Mouse (Mus musculus) embryo, embryonic 9.5 days (tissue): ENCODE data around the gene Dazl.
"Not testable (repeated sequence)": the region's sequence is repeated elsewhere in the genome, so short reads cannot be mapped to it uniquely, and the experiment has no call there.

Experiments used
- DNase-seq: peaks from one replicate; pipeline ENCODE4 v3.0.0-alpha.2; 2017; ENCODE audit errors: extremely low spot score

The Dazl gene

DNA sequence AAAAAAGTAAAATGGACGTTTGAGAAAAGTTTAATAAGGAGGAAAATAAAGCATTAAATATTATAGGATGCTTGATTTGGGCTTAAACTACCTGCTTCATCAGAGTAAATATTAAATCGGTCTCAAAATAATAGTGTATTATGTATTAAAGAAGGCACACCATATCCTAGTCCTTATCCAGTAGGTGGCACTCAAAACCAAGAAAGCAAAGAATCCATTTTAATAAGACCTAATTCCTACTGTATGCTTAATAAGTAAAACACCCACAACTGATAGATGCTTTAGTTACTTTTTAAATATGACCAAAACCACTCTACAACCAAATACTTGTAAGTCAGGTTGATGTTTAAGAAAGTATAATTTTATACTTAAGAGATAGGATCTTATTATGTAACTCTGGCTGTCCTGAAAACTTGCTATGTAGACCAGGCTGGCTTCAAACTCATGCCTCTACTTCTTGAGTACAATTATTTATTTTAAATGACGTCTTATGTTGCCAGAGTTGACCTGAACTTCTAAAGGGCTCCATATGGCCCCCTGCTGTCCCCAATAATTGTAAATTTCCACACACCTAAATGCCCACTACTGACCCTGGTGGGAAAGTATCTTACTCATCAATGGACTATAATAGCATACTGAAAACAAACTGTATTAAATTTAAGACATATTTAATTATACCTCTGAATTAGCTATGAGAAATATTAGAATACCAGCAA, 1.8 kb downstream of the Dazl start:
- DNase-seq: peak; percentile 31

DNA sequence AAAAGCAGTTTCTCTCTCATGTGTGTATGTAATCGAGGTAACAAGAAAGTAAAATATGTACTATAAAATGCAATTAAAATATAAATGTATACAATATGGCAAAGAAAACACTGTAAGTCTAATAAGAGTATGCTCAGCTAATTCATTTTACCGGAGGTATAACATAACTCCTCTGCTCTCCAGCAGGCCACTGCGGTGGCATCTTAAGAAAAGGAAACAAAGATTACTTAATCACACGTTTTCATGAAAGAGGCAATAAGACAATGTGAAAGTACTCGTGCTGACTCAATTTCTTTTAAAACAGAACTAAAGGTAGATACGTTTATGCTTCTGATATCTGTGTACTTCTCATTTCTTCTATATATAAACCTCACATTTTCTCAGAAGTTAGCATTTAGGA, 8.6 kb downstream of the Dazl start:
- DNase-seq: no peak

DNA sequence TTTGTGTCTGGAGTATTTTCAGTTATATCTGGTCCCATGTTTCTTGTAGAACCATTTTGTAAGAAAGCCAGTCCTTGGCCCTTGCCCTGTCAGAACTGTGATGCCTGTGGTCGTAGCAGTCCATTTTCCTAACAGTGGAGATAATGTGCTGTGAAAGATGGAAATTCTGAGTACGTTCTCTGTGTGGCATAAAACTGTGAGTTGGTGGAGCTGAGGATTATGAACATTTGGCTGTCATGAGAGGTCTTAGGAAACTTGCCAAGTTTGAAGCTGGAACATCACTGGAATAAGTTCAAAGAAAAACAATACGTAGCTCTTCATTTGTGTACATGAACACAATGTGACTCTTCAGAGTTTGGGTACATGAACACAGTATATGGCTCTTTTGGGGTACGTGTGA, 31.8 kb downstream of the Dazl start:
- not testable (repeated sequence) for DNase-seq

DNA sequence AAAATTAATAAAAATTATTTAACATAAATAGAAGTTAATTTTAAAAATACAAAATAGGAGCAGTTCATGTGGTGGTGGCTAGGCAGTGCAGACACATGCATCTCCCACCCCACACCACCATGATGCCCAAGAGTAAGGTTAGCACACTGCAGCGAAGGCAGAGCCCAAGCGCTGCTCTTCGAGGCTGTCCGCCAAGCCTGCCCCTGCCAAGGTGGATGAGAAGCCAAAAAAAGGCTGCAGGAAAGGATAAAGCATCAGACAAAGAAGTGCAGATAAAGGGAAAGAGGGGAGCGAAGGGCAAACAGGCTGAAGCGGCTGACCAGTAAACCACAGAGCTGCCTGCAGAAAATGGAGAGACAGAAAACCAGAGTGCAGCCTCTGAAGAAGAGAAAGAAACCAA, 32.6 kb downstream of the Dazl start:
- DNase-seq: no peak

DNA sequence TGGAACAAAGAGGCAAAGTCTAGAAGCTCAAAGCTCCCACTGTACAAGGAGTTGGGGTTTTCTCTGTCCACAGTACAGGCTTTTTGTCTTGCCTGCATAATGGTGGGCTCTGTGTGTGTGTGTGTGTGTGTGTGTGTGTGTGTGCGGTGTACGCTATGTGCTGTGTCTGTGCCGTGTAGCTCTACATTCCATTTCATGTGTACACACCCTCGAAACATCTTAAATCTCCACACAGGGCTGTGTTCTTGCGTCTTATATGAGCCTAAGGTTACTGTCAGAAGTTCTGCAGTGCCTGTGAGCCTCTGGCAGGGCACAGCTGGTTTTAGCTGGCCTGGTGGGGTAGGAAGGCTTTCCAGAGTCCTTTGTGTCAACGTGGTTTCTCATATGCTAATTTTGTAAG, 46.8 kb downstream of the Dazl start:
- no peak for DNase-seq

DNA sequence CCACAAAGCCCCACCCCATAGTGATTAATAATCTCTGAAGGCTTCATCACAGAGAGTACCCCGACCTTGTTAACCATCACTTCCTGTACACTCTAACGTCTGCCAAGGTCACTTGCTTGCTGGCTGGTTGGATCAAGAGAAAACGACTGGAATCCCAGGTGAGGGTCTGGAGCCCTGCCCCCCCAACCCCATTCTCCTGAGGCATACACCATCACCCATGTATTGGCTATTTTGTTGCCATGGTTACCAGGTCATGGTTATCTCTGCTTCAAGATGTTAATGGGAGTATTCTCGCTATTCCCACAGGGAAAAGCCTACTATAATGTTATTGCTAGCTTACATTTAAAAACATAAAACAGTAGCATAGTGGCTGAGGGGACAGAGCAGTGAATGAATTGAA, 48.8 kb downstream of the Dazl start:
- no peak for DNase-seq

DNA sequence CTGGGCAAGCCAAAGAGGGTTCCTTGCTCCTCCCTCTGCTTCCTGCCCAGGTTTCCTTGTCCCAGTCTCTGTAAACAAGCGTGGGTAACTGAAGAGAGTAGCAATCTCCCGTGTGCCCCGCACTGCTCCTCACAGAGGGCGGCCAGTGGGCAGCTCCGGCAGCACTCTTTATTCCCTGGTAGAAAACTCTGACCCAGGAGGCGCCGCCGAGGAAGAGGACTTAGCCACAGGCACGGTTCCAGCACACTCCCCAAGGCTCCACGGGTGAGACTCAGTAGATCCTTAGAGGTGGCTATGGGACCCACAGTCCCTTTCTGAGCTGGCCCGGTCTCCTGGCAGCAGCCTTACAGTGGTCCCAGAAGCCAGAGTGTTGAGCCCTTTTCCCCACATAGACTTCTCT, 50.1 kb downstream of the Dazl start:
- no peak for DNase-seq

DNA sequence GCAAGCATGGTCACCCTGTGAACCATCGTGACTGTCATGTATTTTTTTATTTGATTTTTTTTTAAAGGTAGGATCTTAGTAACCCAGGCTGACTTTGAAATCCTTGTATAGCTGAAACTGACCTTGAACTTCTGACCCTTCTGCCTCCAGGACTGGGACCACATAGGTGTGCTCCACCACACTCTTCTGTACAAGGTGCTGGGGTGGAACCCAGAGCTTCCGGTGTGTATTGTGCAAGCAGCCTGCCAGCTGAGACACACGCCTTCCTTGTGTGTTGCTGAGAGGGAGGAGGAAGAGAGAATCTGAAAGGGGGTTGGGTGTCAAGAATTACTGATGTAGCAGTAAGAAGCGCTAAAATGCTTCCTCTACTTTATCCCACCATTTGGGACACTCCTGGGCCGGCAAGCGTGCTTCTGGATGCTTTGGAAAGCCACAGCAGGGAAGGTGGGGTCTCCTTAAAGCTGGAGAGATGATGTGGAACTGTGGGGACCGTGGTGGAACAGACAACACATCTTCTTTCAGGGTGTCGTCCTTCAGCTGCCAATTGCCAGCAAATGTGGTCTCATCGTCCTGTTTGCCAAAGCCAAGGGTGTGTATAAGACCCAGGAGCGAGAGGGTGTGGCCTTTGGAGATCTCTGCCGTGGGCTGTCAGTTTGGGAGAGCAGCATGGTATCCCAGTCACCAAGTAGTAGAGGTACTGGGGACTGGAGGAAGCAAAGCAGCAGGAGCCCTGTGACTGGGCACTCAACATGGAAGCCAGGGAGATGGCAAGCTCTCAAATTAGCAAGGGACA, 55.4 kb downstream of the Dazl start:
- no peak for DNase-seq

DNA sequence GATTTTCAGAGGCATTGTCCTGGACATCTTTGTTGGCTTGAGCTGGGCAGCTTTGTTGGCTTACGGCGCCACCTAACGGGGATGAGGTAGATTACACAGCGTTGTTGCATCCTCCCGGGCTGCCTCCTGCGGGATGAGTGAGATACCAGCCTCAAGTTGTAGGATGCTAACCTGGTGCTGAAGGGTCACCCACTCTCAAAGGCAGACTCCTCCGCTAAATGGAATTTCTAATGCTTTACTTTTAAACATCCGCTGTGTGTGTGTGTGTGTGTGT, 56.1 kb downstream of the Dazl start:
- DNase-seq: peak; percentile 83

DNA sequence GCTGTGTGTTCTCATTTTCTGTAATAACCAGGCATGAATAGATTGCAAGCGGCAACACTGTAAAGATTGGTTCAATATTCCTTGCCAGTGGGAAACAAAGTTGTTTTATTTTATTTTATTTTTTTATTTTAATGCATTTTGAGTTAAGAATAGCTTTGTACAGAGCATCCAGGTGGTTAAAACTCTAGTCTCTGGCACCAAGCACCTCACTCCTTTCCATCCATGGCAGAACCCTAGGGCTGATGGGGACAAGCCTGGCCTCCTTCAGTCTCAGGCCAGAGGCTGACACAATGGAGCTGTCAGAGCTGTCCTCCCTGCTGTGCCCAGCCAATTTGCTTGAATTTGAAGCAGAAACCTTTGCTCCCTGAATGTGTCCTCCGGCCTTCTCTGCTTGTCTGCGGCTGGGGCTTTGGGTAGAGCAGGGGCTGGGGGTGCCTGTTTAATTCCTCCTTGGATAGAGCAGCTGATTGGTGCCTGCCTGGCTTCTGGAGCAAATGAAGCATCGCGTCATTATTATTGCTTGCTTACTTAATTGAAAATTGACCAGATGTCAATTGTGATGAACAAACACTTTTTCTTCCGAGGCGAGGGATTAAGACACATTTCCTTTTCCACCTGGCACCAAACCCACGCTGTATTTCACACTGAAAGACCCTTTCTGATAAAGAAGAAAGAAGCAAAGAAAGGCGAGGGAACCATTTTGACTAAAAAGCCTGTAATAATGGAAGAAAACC, 56.6 kb downstream of the Dazl start:
- DNase-seq: peak; percentile 44

DNA sequence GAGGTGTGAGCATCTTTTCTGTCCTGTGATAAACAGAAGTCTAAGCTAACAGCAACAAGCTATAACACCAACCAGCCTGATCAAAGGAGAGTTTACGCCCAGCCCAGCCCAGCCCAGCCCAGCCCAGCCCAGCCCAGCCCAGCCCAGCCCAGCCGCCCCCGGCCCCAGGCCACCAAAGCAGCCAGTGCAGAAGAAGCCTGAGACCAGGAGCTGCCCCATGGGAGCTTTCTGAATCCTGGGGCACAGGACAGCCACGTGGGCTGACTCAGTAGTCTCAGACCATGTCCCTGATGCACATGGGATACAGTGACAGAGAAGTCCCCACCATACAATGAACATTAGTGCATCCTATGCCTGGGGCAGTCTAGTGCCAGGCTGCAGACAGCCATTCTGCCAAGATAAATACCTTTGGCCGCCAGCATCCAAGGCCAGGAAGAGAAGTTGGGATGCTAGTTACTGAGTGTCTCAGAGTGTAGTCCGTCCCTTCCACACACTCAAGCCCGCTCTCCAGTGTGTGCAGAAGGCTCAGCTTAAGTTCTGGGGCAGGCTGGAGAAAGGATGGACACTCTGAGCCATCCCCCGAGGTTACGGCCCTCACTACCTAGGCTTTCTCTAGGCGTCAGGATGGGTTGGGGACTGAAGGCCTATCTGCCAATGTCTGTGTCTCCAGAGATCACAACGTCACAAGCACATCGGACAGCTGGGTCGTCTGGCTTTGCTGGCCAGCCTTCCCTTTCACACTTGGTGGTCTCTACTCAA, 57.3 kb downstream of the Dazl start:
- no peak for DNase-seq

DNA sequence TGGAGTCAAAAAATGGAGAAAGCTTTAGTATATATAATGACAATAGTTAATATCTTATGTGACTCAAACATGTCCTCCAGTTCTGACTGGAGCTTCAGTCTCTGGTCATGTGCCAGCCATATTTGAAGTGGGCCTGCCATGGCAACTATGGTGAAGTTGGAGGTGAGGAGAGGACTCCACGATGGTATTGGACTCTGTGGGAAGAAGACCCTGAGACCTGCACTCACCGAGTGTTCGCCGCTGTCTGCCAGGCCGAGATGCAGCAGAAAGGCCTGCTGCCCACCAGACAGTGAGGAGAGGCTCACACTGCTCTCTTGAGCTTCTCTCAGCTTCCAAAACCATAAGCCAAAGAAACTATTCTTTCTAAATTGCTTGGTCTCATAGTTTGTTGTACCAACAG, 59.5 kb downstream of the Dazl start:
- no peak for DNase-seq

DNA sequence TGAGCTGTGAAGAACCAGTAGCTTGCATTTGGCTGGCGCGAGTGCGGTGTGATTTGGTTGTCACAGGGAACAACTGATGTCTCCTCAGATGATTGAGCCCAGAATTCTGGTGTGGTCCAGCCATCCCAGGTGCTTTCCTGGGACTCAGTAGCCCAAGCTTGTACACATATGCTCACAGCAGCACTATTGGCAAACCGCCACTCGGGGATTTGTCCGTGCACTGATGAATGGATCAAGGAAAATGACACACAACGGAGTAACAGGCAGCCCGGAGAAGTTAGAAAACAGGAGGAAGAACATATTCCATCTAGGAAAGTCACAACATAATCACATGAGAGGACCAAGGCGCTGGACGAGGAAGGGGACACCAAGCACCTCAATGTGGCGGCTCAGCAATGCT, 60.6 kb downstream of the Dazl start:
- no peak for DNase-seq

DNA sequence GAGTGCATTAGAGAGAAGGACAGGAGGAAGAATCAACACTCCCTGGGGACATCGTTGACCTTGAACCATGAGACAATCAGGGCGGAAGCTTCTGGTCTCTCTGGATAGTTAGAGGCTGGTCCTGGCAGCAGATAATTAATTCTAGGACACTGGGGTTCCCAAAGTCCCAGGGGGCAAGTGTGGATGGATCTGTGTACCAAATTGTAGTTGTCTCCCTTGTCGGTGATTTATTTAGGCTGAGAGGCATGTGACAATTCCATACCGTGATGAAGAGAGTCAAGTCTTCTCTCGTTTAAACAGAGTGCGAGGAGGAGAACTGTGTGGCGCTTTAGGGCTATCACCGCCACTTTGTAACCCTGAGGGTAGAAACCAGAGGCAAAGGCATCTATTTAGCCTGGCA, 62.2 kb downstream of the Dazl start:
- no peak for DNase-seq

DNA sequence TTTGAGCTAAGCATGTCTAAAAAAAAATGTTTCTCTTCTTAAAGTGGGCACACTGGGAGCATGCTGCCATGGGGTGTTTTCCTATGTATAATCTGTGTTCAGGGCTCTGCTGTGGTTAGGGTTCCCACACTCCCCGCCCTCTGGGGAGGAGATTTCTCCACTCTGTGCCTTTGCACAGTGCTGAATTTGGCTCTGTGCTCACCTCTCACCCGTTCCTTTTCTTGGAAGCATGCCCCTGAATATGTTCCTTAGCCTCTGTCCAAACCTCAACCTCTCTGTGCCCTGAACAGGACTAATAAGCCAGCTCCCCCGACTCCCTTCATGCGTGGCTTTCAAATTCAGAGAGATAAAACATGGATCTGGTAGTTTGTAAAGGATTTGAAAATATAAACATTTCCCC, 63.9 kb downstream of the Dazl start:
- DNase-seq: no peak
